Mouse (Mus musculus) cerebellum, postnatal 4 days (tissue): ENCODE results near the gene Ptprm.

Experiments
- DNase-seq, 2 experiments: peaks; one replicate each; pipeline ENCODE4 v3.0.0; 2022; ENCODE audit warnings: low spot score in 2 of 2, mixed read lengths in 1 of 2

Gene Ptprm

DNA sequence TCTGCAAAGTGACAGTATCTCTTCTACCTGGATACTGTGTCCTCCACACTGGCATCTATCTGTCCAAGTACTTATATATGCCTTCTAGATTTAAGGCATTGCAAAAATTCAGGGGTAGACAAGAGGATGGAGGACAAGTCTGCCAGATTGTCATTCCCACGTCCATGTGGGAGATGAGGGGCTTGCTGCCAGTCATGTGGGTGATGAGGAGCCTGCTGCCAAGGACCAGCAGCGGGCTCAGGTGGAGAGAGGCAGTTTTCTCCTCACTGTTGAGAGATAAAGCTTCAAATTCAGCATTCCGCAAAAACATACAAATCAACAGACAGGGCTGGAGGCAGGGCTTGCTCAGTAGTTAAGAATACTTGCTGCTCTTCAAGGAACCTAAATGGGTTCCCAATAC is 66.8 kb downstream of the Ptprm start:
- DNase-seq: no peak

- DNase-seq: no peak
Measured at GRCm38 (mm10) chr17:67281640-67282170, 72.6 kb downstream of the Ptprm start.

DNA sequence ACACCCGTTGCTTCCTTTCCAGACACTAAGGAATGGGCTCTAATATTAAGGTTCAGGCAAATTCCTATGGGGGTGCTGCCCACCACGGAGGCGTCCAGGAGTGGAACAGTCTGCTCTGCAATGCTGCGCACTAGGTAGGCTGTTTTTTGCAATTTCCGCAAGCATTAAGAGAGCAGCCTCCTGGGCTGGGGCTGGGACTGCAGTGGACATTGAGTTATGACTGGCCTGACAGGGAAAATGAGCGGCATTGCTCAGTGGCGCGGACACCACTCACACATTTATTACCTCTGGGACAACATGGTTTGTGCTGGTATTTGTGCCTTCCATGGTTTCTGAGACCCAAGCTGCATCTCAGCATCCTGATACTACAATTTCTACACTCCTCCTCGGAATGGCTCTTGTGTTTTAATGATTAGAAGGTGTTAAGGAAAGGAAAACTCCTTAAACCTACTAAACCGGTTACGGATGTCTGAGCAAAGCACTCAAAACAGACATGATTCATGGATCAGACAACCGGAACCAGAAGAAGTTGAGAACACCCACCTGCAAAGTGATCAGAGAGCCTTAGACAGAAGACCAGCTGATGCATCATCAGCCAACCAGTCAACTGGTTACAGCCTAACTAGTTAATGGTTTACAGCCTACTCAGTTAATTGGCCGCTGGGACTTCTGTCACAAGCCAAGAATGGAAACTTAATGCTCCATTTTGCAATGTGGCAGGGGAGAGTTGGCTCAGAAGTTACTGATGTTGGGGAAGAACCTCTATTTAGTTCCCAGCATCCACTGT is 76.9 kb downstream of the Ptprm start:
- no peak for DNase-seq

DNA sequence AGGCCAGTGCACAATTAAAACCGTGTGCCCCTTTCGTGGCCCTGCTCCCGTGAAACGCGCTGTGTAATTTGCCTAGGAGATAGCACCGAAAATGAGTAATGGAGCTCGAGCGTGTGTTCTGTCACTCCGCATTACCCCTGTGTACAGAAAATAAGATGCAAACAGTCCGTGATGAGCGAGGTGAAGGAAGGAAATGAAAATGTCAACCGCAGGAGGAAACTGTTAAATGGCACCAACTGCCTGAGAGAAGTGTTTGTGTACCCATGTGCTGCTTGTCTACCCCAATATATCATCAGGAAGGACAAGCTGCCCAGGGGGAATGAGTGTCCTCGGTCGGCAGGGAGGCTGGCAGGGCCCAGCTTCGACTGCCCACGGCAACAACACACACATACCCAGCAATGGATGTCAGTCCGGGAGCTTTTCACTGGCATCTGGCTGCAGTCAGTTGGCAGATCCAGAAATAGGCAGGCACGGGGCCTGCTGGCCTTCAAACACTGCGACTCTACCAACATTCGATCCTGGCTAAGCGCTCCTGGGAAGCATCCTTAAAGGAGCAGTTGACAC is 79.6 kb downstream of the Ptprm start:
- peak; percentile 49 to 74 for DNase-seq

DNA sequence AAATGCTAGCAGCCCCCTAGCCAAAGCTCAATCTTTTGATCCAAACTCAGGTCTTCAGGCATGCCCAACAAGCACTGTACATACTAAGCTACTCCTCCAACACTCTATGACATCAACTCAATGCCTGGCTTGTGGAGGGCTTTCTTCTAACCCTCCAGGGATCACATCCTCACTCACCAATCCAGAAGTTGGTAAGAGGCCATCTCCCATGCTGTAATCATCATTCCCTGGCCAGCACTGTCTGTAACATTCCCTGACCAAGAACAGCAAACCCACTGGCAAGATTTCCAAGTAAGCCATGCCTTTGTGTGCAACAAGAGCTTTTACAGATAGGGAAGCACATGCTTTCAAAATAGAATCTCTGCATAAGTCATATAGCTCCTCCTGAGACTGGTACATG is 81.3 kb downstream of the Ptprm start:
- no peak for DNase-seq

DNA sequence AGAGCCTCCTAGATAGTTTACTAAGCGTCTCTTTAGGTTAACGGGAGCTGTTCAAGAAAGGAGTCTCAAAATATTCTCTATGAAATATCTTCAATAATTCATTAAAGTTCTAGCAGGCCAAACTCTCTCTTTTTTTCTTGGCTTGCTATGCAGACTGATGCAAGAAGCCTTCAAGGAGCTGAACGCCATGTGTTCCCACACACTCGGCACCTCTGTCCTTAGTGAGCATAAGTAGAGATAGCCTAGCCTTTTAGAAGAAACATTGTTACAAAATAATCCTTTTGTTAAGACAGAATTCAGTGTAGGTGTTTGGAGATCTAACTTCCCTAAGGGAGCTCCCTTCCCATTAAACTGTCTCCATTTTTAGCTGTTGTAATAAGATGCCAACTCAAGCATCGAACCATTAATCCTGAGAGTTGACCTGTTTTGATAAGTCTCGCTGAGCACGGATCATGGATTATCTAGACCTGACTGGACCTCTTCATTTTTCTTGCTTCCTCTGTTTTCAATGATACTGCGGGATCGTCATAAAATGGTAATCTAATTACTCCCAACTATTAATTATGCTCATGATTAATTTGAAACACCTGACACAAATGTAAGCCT is 85.7 kb downstream of the Ptprm start:
- DNase-seq: no peak

GRCm38 (mm10) chr17:67266270-67266669 is 88.0 kb downstream of the Ptprm start:
- DNase-seq: no peak

DNA sequence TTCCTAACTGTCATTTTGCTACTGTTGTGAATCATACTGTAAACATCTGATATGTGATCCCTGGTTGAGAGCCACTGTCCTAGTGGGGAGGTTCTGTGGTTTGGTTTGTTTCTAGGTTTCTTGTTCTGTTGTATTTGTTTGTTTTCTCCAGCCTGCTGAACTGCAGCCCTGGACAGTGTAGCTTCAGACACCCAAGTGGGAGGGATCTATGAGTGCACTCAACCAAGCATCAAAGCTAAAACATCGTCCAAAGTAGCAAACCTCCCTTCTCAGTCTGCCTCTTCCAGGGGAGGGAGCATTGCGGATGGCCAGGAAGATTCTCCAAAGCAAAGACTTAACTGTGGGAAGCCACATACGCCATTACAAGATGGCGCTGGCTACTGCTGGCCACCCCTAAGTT is 88.7 kb downstream of the Ptprm start:
- DNase-seq: no peak

DNA sequence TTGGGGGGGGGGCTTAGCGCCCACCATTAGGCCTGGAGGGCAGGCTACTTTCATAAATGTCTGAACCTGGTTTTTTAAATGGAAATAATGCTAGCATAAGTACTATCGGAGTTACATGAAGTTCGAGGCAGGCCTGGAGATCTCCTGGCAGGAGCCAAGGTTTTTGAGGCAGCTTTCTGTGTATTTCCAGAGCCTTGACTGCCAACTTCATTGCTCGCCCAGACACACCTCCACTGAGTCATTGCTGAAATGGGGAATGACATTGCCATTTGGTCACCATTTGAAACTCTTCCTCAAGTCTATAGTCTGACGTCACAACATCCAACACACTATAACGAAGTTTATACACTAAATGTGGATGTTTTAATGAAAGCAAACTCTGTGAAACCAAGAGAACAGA is 89.5 kb downstream of the Ptprm start:
- no peak for DNase-seq

GRCm38 (mm10) chr17:67263024-67263423 is 91.2 kb downstream of the Ptprm start:
- no peak for DNase-seq

- no peak for DNase-seq
Measured at GRCm38 (mm10) chr17:67260016-67260415, 94.2 kb downstream of the Ptprm start.

DNA sequence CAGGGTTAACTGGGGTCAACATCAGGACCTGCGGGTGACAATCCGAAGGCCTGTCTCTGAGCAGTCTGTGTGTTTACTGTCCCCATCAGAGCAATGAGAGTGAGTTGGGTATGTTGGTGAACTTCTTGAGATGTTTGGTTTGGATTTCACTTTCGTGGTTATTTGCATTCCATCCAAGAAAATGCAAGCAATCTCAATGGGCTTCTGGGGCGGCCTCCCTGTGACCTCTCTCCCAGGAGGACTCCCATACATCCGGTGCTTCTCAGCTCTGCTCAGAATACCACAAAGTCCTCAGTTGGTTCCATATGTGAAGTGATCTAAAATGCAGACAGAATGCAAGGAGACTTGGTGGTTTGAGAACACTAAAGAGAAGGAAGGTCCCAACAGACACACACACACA is 96.5 kb downstream of the Ptprm start:
- DNase-seq: no peak

DNA sequence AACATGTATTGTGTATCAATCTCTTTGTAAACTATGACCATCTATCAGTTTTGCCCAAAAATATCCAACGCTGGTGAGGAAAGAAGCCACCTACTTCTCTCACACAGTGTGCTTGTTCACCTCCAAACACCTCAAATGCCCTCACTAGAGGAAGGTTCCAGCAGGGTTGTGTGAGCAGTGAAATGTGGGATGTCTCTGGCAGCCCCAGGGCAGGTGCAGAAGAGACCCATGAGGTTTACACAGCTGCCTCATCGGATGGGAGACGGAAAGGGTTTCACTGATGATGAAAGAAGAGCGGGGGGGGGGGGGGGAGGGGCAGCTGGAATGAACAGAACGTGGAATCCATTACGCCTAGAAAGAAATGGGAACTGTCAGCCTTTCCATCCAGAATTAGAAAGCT is 98.1 kb downstream of the Ptprm start:
- no peak for DNase-seq

GRCm38 (mm10) chr17:67253445-67253844 is 100.8 kb downstream of the Ptprm start:
- no peak for DNase-seq

- DNase-seq: no peak
Measured at GRCm38 (mm10) chr17:67252992-67253391, 101.3 kb downstream of the Ptprm start.

DNA sequence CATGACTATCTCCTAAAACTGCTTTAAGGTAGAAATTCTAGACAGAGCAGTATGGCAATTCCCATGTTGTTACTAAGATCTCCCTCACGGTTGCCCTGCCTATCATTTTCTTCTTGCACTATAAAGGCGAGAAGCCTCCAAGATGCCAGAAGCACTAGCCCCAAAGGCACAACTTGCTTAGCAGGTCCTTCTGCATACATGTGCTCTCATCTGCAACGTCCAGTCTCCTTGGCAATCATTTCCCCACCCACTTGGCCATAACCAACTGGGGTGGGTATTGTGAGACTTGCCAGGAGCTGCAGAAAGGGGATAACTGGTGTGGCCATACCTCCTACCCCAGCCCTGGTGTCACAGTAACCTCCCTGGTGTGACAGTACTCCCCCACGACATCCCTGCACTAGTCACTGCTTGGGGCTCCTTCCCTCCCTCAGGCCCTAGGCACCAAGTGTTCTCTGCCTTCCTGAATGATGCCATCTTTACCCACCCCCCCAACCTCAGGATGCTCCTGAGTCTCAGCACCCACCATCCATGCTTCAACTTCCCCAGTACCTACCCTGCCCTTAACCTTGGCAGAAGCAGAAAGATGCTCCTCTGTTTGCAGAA is 108.9 kb downstream of the Ptprm start:
- no peak for DNase-seq

- DNase-seq: no peak
Measured at GRCm38 (mm10) chr17:67242774-67243495, 111.3 kb downstream of the Ptprm start.

- no peak for DNase-seq
Measured at GRCm38 (mm10) chr17:67241951-67242773, 112.1 kb downstream of the Ptprm start.

DNA sequence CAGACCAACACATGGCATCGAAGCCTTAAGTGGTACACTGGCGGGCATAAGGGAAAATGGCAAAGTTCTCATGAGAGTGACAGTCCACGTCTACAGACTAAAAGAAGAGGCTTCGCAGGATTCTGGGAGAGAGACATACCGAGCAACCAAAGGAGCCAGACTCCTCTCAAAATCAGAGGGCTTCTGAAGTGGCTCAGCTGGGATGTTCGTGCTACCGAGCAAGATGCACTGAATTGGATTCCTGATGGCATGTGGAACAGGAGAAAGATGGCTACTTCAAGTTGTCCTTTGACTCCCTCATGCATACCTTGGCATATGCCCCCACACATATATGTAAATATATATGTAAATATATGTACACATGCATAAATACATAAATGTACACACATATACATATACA is 115.4 kb downstream of the Ptprm start:
- DNase-seq: no peak

DNA sequence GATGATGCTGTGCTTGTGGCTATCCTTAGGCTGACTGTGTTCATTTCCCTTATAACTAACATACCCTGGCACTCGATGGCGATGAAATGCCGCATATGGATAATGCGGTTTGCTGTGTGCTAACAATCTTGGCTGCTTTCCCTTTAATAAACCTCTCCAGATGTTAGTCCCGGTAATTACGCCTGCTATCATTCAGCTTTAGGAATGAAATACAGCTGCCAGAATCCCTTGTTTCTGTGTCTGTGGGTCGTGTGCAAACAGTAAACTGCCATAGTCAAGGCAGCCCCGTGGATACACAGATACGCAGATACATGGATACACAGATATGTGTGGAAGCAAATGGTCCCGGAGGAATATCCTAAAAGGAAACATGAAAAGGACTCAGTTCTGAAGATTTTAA is 116.8 kb downstream of the Ptprm start:
- DNase-seq: no peak

DNA sequence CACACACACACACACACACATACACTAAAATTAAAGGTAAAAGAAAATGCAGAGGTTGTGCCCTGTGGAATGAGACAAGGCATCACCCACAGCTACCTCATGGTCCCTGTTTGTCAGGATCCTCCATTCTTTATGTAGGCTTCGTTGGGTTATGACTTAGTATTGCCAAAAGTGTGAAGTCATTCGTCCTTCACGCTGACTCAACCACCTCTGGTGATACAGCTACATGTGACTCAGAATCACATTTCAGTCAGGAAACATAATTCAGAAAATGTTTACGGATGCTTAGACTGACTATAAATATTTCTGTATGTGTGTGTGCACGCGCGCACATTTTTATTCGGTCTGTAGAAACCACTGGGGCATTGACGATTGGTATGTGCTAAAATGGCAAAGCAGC is 121.2 kb downstream of the Ptprm start:
- DNase-seq: no peak
